Mouse (Mus musculus): ENCODE data around the gene Trp53bp2.

Gene Trp53bp2

GRCm38 (mm10) chr1:182460291-182461244 lies 51.6 kb downstream of the Trp53bp2 start:
- DNase-seq (ENCODE audit: low spot score in 2 of 2) = no peak

- peak in 1 of 2 experiments; percentile 21 for DNase-seq (ENCODE audit: low spot score in 2 of 2)
Measured at GRCm38 (mm10) chr1:182461261-182461660, 52.3 kb downstream of the Trp53bp2 start.

- no peak for DNase-seq (ENCODE audit: low spot score in 2 of 2)
Measured at GRCm38 (mm10) chr1:182461813-182462212, 52.8 kb downstream of the Trp53bp2 start.

DNA sequence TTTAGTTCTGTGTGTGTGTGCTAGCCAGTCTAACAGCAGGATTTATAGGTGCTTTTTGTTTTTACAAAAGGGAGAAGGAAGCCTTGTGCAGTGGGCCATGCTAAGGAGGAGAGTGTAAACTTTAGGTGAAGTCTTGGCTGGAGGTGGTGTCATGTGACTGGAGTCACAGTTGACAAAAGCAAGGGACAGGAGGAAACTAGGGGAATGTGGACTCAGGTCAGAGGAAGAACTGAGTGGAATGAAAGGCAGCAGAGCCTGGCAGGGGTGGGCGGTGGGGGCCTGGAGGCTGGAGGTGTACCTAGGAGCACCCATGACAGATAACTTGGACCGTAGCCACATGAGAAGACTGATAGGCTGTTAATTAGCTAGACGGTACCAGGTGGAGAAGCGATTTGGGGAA lies 56.3 kb downstream of the Trp53bp2 start:
- DNase-seq (ENCODE audit: low spot score in 2 of 2) = no peak

DNA sequence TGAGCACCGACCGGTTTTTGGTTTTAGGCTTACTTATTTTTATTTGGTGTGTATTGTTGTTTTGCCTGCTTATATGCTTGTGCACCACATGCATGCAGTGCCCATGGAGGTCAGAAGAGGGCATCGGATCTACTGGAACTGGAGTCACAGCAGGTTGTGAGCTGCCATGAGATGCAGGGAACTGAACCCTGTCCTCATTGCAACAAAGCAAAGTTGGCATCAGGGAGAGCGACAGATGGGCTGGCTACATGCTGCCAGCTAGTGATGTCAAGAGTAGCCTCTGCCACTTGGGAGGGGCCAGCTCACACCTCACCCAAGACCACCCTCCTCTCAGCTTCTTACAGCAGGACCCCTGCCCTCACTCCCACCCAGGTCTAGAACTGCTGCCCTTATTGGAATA lies 57.0 kb downstream of the Trp53bp2 start:
- no peak for DNase-seq (ENCODE audit: low spot score in 2 of 2)

- no peak for DNase-seq (ENCODE audit: low spot score in 2 of 2)
Measured at GRCm38 (mm10) chr1:182475005-182475796, 66.2 kb downstream of the Trp53bp2 start.

DNA sequence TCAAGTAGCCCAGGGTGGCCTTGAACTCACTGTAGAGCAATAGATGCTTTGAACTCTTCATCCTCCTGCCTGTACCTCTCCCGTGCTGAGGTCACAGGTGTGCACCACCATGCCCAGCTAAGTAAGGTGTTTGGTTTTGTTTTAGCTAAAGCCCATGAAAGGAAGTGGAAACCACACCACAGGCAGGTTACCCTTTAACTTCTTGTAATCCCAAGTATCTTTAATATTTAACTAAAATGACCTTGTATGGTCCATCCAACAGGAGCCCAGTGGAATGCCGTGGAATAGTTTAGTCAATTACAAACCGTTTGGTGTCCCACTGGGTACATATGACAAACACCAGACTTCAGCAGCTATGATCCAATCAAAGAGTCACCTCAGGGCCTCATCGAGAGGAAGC lies 70.0 kb downstream of the Trp53bp2 start:
- no peak for DNase-seq (ENCODE audit: low spot score in 2 of 2)

GRCm38 (mm10) chr1:182481138-182481537 lies 72.2 kb downstream of the Trp53bp2 start:
- no peak for DNase-seq (ENCODE audit: low spot score in 2 of 2)

- DNase-seq (ENCODE audit: low spot score in 2 of 2) = no peak
Measured at GRCm38 (mm10) chr1:182481646-182482295, 72.8 kb downstream of the Trp53bp2 start.

GRCm38 (mm10) chr1:182482991-182483909 lies 74.3 kb downstream of the Trp53bp2 start:
- DNase-seq (ENCODE audit: low spot score in 2 of 2) = no peak

DNA sequence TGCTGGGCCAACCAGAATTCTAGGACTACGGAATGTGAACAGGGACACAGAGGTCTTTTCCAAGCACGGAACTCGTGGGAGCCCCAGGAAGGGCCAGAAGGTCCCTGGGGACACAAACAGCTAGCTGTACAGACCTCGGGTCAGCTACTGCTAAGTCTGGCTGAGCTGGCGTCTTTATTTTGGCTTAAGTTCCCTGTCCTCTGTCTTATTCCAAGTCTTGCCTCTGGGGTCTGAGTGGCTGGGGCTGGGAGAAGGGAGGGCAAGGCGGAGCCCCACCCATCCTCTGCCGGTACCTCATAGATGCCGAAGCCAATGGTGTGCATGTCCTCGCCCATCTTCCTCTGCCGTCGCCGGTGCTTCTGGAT lies 74.9 kb downstream of the Trp53bp2 start:
- no peak for DNase-seq (ENCODE audit: low spot score in 2 of 2)

- DNase-seq (ENCODE audit: low spot score in 2 of 2) = no peak
Measured at GRCm38 (mm10) chr1:182488503-182488902, 79.5 kb downstream of the Trp53bp2 start.

DNA sequence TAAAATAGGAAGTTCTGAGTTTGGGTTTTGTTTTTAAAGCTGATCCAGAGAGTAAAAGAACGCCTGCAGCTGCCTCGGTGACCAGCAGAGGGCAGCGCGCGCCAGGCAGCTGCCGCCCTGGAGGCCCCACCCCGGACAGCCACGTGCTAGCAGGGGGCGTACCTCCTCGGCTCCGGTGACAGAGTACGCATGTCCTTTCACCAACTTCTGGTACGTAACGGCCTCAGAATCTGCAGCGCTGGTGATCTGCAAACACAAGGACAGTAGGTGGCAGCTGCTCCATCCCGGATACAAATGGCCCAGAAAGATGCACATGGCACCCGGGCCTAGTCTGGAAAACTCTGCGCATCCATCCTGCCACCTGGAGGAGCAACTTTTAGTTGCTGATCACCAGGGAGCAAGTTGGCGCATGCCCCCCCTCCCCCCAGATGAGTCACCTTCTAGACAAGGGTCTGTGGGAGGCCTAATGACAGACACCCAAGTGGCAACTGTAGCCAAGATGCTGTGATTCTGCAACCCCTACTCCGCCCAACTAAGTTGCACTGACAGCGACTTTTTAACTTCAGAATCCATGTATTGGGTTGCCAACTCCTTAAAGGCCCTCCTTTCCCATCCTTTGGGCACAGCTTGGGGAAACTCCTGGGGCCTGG lies 81.0 kb downstream of the Trp53bp2 start:
- DNase-seq (ENCODE audit: low spot score in 2 of 2) = peak; percentile 67 to 91

GRCm38 (mm10) chr1:182490568-182490967 lies 81.6 kb downstream of the Trp53bp2 start:
- DNase-seq (ENCODE audit: low spot score in 2 of 2) = no peak

DNA sequence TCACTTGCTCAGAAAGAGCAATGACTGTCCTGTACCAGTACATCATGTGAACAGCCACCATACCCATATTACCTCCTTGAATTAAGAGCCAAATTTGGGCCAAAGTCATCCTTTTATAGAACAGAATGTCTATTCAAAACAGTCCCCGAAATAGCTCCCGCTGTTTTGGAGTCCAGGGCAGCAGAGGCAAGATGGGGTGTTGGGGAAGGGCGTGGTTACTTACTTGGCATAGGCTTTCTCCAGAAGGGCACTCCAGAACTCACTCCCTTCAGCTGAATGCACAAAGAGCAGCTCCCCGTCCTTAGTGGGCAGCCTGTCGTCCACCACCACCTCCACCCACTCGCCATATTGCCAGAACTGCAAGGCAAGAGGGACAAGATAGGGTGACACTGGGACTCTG lies 82.9 kb downstream of the Trp53bp2 start:
- DNase-seq (ENCODE audit: low spot score in 2 of 2) = no peak

GRCm38 (mm10) chr1:182494285-182495145 lies 85.5 kb downstream of the Trp53bp2 start:
- no peak for DNase-seq (ENCODE audit: low spot score in 2 of 2)

- DNase-seq (ENCODE audit: low spot score in 2 of 2) = no peak
Measured at GRCm38 (mm10) chr1:182496685-182497084, 87.7 kb downstream of the Trp53bp2 start.

GRCm38 (mm10) chr1:182497736-182498135 lies 88.8 kb downstream of the Trp53bp2 start:
- no peak for DNase-seq (ENCODE audit: low spot score in 2 of 2)

- DNase-seq (ENCODE audit: low spot score in 2 of 2) = no peak
Measured at GRCm38 (mm10) chr1:182499443-182500089, 90.6 kb downstream of the Trp53bp2 start.

Data from spleen, postnatal 10 days (tissue).